Mouse (Mus musculus): Measurements from ENCODE around the gene Il1r2. TPM values are rescaled to one million over a fixed set of nuclear protein-coding genes. Genes with fewer than 3 reads are reported as not detected.

Il1r2 gene
- polyA plus RNA-seq, 1 experiment from 2014 or later: 1.2 TPM

DNA sequence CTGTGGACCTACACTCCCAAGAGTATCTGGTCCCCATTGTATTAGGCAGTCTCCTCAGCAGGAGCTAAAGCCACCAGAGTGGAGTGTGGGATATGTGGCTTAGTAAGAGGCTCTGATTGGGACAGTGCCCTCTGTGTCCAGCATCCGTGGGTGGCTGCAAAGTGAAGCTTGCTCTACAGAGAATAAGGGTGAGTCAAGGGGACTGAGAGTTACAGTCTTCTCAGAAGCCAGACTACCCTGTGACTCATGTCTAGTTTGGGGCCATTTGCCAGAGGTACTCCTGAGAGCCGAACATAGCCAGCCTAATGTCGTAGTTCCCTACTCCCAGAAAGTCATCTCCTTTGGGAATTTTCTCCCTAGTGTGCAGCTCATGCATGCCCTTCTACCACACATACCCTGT is 100.3 kb downstream of the Il1r2 start:
- Histone ChIP-seq H3K4me3 (ENCODE audit: low read depth, low read length) (no peak overlapping the region), H3K4me1 (ENCODE audit: control insufficient read depth, insufficient read depth, low read length) (no peaks in the 10 kb centered on the region), H3K4me2 (ENCODE audit: low read length) (no peak overlapping the region), H3K9ac (ENCODE audit: low read depth, low read length) (no peak overlapping the region), H3K36me3 (ENCODE audit: control insufficient read depth, insufficient read depth, low read length) (no peaks in the 10 kb centered on the region), H3K27ac (ENCODE audit: low read length) (no peak overlapping the region), H3K27me3 (ENCODE audit: control insufficient read depth, insufficient read depth, low read depth, low read length) (no peaks in the 10 kb centered on the region), H3K9me3 (replicated peaks; ENCODE audit: control insufficient read depth, low read length, poor library complexity, severe bottlenecking) (no peaks in the 10 kb centered on the region)
- WGBS: 83% methylated on average over 3 of the region's 3 CpGs
- no peak for ATAC-seq

Other genes with a start within 250 kb of the Il1r2 start
- 31.4 and 38.4 TPM in 2 replicates for gene Map4k4, start 173.2 kb upstream of the Il1r2 start, polyA plus RNA-seq (2015; fragmentation: Nextera tagmentation; extraction: Ambion mirVana)
- gene Il1r1, start 151.0 kb downstream of the Il1r2 start, polyA plus RNA-seq (2015; fragmentation: Nextera tagmentation; extraction: Ambion mirVana): 0.68 and 0.72 TPM in 2 replicates

Measured in midbrain, embryonic 16.5 days (tissue).